Comparison of ENCODE assay signal across 8 mouse cellular contexts in genomic region chr2:167942926-167943633, GRCm38 (mm10). TPM values are rescaled to one million over a fixed set of nuclear protein-coding genes. Genes with fewer than 3 reads are reported as not detected.
DNase-seq lines count a peak whose midpoint lies in the region; ATAC-seq and TF ChIP-seq lines count a peak whose summit lies in the region.

No protein-coding gene starts in this region.

- H3K27me3 ChIP-seq in intestine, embryonic 14.5 days (replicated peaks; ENCODE audit: control insufficient read depth, insufficient read depth, low read length): no peaks in the 10 kb centered on the region
- H3K27me3 ChIP-seq in intestine, postnatal 0 days (replicated peaks; ENCODE audit: control insufficient read depth, insufficient read depth, low read length): no peaks in the 10 kb centered on the region
- H3K27me3 ChIP-seq in midbrain, embryonic 12.5 days: no peaks in the 10 kb centered on the region
- no peaks in the 10 kb centered on the region for H3K27me3 ChIP-seq in thymus, adult 2 months (ENCODE audit: control insufficient read depth, insufficient read depth, low read length)

- H3K27ac ChIP-seq in intestine, embryonic 14.5 days (ENCODE audit: low read depth): peak overlapping the region; percentile 60
- H3K27ac ChIP-seq in intestine, postnatal 0 days (ENCODE audit: low read depth, low read length): no peak overlapping the region
- H3K27ac ChIP-seq in bone marrow, adult 2 months (ENCODE audit: control insufficient read depth, insufficient read depth, low read depth, low read length, poor library complexity): peak overlapping the region; percentile 93
- H3K27ac ChIP-seq in midbrain, embryonic 12.5 days (replicated peaks): peak overlapping the region; percentile 70
- H3K27ac ChIP-seq in thymus, adult 2 months (ENCODE audit: control insufficient read depth, insufficient read depth, low read length): peak overlapping the region; percentile 92

- WGBS in intestine, embryonic 14.5 days: 77% methylated on average over 12 of the region's 12 CpGs
- WGBS in intestine, postnatal 0 days: 58% methylated on average over 12 of the region's 12 CpGs
- 9% methylated on average over 12 of the region's 12 CpGs for WGBS in bone marrow, adult 2 months
- WGBS in midbrain, embryonic 12.5 days: 81% methylated on average over 12 of the region's 12 CpGs
- WGBS in thymus, adult 2 months: 8% methylated on average over 12 of the region's 12 CpGs

- no peak for DNase-seq in intestine, embryonic 14.5 days (ENCODE audit: low spot score)
- peak; percentile 64 to 77 for DNase-seq in heart, adult 9 months (ENCODE audit: low spot score in 2 of 2)
- DNase-seq in kidney, postnatal 14 days: peak; percentile 47
- peak; percentile 75 for DNase-seq in thymus, adult 2 months
- DNase-seq in urinary bladder, adult 18-20 months (ENCODE audit: low spot score in 2 of 2): no peak

- TF ChIP-seq CTCF in intestine, postnatal 0 days (IDR thresholded peaks at IDR 0.05; ENCODE audit: low read depth): no peak
- TF ChIP-seq CTCF in bone marrow, adult 2 months (IDR thresholded peaks at IDR 0.05; ENCODE audit: control insufficient read depth, insufficient read depth, low read length): no peak
- TF ChIP-seq CTCF in thymus, adult 2 months (IDR thresholded peaks at IDR 0.05; ENCODE audit: borderline replicate concordance, control insufficient read depth, extremely low read depth, insufficient read depth, low read length, poor library complexity): no peak

- no peak overlapping the region for H3K4me2 ChIP-seq in intestine, embryonic 14.5 days (ENCODE audit: low read length)
- H3K4me2 ChIP-seq in intestine, postnatal 0 days (replicated peaks; ENCODE audit: low read depth): no peak overlapping the region
- no peak overlapping the region for H3K4me2 ChIP-seq in midbrain, embryonic 12.5 days (replicated peaks)

- H3K4me3 ChIP-seq in intestine, embryonic 14.5 days (ENCODE audit: low read depth, low read length): no peak overlapping the region
- H3K4me3 ChIP-seq in intestine, postnatal 0 days (ENCODE audit: low read depth, low read length): no peak overlapping the region
- H3K4me3 ChIP-seq in bone marrow, adult 2 months (replicated peaks; ENCODE audit: control insufficient read depth, low read depth, low read length): peak overlapping the region; percentile 25
- H3K4me3 ChIP-seq in midbrain, embryonic 12.5 days: no peak overlapping the region
- peak overlapping the region; percentile 35 for H3K4me3 ChIP-seq in thymus, adult 2 months (ENCODE audit: control insufficient read depth, insufficient read depth, low read length)

- no peak overlapping the region for H3K9ac ChIP-seq in intestine, embryonic 14.5 days (ENCODE audit: low read length)
- H3K9ac ChIP-seq in intestine, postnatal 0 days (ENCODE audit: low read depth, low read length): no peak overlapping the region
- no peak overlapping the region for H3K9ac ChIP-seq in midbrain, embryonic 12.5 days (replicated peaks)

- H3K4me1 ChIP-seq in intestine, embryonic 14.5 days (replicated peaks; ENCODE audit: control insufficient read depth, insufficient read depth, low read length): peaks cover 25% of the 10 kb centered on the region
- H3K4me1 ChIP-seq in intestine, postnatal 0 days (replicated peaks; ENCODE audit: control insufficient read depth, insufficient read depth, low read length): peaks cover 11% of the 10 kb centered on the region
- H3K4me1 ChIP-seq in bone marrow, adult 2 months (ENCODE audit: control insufficient read depth, insufficient read depth, low read length): peaks cover 42% of the 10 kb centered on the region
- peaks cover 73% of the 10 kb centered on the region for H3K4me1 ChIP-seq in midbrain, embryonic 12.5 days
- H3K4me1 ChIP-seq in thymus, adult 2 months (replicated peaks; ENCODE audit: control insufficient read depth, insufficient read depth, low read length): peaks cover 76% of the 10 kb centered on the region

- no peaks in the 10 kb centered on the region for H3K9me3 ChIP-seq in intestine, embryonic 14.5 days (ENCODE audit: control insufficient read depth, low read length)
- no peaks in the 10 kb centered on the region for H3K9me3 ChIP-seq in intestine, postnatal 0 days (ENCODE audit: control insufficient read depth)
- no peaks in the 10 kb centered on the region for H3K9me3 ChIP-seq in midbrain, embryonic 12.5 days

- ATAC-seq in intestine, embryonic 14.5 days (replicated peaks; ENCODE audit: low FRiP score, low TSS enrichment, low read depth): no peak
- no peak for ATAC-seq in intestine, postnatal 0 days
- ATAC-seq in midbrain, embryonic 12.5 days (ENCODE audit: low FRiP score, low read depth): no peak

- H3K36me3 ChIP-seq in intestine, embryonic 14.5 days (ENCODE audit: control insufficient read depth, insufficient read depth, low read length): no peaks in the 10 kb centered on the region
- H3K36me3 ChIP-seq in intestine, postnatal 0 days (ENCODE audit: control insufficient read depth, insufficient read depth): no peaks in the 10 kb centered on the region
- no peaks in the 10 kb centered on the region for H3K36me3 ChIP-seq in midbrain, embryonic 12.5 days
- H3K36me3 ChIP-seq in thymus, adult 2 months (ENCODE audit: control insufficient read depth, insufficient read depth, low read length): no peaks in the 10 kb centered on the region

- no peak for TF ChIP-seq POLR2A in bone marrow, adult 2 months (IDR thresholded peaks at IDR 0.05; ENCODE audit: borderline replicate concordance, control insufficient read depth, low read depth, low read length)
- TF ChIP-seq POLR2A in thymus, adult 2 months (IDR thresholded peaks at IDR 0.05; ENCODE audit: control insufficient read depth, extremely low read depth, insufficient read depth, low read length, poor library complexity): no peak

RNA-seq across cellular contexts. Expression of gene Ptpn1, which starts 11.2 kb away (rescaled TPM):
- 42.6 and 47.8 TPM in 2 replicates for polyA plus RNA-seq in intestine, embryonic 14.5 days (2014; fragmentation: Nextera tagmentation; extraction: Ambion mirVana)
- 30.5 and 33.5 TPM in 2 replicates for polyA plus RNA-seq in intestine, postnatal 0 days (2015; fragmentation: Nextera tagmentation; extraction: Ambion mirVana)
- 13.7 and 34.3 TPM in 2 replicates for polyA plus RNA-seq in bone marrow, adult 2 months (2011; ENCODE audit: insufficient read depth, insufficient read length, low replicate concordance, missing spikeins)
- polyA plus RNA-seq in midbrain, embryonic 12.5 days (2016; fragmentation: Nextera tagmentation; extraction: Ambion mirVana): 114 and 117 TPM in 2 replicates
- 97.1 and 97.8 TPM in 2 replicates for polyA plus RNA-seq in thymus, adult 2 months (2012; rRNA removed)

Comparison
In these comparisons a context has a peak if more than half of its experiments do, and no peak if none do; other contexts are left out.
1. DNase-seq: peak in heart, adult 9 months (2 of 2), kidney, postnatal 14 days (single experiment) and thymus, adult 2 months (single experiment); none in intestine, embryonic 14.5 days (single experiment) and urinary bladder, adult 18-20 months (0 of 2).
2. H3K4me3 ChIP-seq: peak in bone marrow, adult 2 months (single experiment) and thymus, adult 2 months (single experiment); none in intestine, embryonic 14.5 days (single experiment), intestine, postnatal 0 days (single experiment) and midbrain, embryonic 12.5 days (single experiment).